Mouse (Mus musculus): ENCODE data around the gene Nt5dc3. TPM values are rescaled to one million over a fixed set of nuclear protein-coding genes. Genes with fewer than 3 reads are reported as not detected.

Nt5dc3 gene
- 0.95 and 1.2 TPM in 2 replicates for polyA plus RNA-seq (2012; ENCODE audit: insufficient read depth, low replicate concordance)

DNA sequence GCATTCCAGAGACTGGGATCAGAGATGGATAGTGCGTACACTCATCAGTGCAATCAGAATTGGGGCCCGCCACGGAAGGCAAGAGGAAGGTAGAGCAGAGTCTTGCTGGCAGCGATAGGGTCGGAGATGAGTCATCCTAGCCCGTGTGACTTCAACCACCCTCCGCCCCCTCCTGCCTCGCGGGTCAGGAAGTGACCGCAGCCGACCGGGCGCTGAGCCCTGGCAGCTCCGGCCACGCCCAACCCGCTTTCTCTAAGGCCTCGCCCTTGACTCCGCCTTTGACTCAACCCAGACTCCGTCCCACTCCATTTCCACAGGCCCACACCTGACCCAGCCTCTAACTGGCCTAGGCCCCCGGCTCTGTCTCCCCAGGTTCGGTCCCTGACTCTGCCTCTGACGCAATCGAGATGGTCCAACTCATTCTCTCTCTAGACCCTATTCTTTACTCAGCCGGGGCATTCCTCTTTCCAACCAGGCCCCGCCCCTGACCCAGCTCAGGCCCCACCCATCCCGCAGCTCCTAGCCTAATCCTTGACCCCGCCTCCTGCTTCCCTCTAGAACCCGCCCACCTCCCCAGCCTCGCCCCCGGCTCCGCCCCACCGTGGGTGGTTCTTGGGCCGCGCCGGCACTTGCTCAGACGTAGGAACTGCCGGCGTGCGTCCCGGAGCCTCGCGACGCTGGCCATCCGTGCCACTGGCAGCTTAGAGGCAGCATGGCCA, at the start of gene Nt5dc3:
Gene Nt5dc3, plus strand, starts transcription at position 608 of the 719 bp plus-strand sequence.
- TF ChIP-seq FLI1 (IDR thresholded peaks at IDR 0.05; ENCODE audit: low read length) (0 out of 2 replicates have a peak, but pooled peaks have one; percentile 39), GATA1 (IDR thresholded peaks at IDR 0.05; ENCODE audit: borderline replicate concordance, low read length) (peak; percentile 83; the same call in 2 of the 3 replicates)
- H3K27me3 ChIP-seq (replicated peaks), result no peaks in the 10 kb centered on the region
- peaks cover 52% of the 10 kb centered on the region for H3K4me1 ChIP-seq
- no peaks in the 10 kb centered on the region for H3K36me3 ChIP-seq (replicated peaks; ENCODE audit: low read length)
- H3K9me3 ChIP-seq, result no peaks in the 10 kb centered on the region
- peak within 1 kb of the TSS; percentile 98 for H3K4me3 ChIP-seq (replicated peaks)

DNA sequence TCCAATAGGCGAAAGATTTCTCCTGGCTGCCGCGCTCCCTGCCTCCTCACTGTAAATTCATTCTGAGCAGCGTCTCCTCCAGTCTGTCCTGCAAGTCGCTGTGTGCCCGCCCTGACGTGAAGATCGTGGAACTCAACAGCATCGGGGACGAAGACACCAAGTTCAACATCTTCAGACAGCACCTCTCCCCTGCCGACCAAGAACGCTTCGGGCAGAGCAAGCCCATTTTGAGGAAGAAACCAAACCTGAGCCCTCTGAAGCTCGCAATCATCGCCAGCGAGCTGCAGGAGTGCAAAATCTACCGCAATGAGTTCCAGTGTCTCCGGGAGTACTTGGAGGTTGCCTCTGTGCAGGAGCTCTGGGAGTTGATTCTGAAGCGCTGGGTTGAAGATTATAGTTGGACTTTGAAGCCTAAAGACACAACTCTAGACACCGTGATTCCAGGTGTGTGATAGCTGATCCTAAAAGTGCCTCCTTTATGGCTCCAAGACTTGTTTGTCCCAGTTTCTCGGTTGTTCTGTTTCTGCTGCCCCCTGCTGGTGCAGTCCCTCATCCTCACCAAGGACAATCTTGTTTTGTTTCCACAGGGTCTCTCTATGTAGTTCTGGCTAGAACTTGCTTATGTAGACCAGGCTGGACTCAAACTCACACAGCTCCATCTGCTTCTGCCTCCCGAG, 47.8 kb upstream of the Nt5dc3 start:
- no peaks in the 10 kb centered on the region for H3K36me3 ChIP-seq (replicated peaks; ENCODE audit: low read length)
- H3K27me3 ChIP-seq (replicated peaks), result peaks cover 11% of the 10 kb centered on the region
- peaks cover 37% of the 10 kb centered on the region for H3K4me1 ChIP-seq
- H3K9me3 ChIP-seq, result no peaks in the 10 kb centered on the region
- H3K4me3 ChIP-seq (replicated peaks), result peak overlapping the region; percentile 92
- TF ChIP-seq GATA1 (IDR thresholded peaks at IDR 0.05; ENCODE audit: borderline replicate concordance, low read length), result no peak

GRCm38 (mm10) chr10:86731500-86731863, 47.3 kb upstream of the Nt5dc3 start:
- H3K9me3 ChIP-seq, result no peaks in the 10 kb centered on the region
- H3K4me1 ChIP-seq, result peaks cover 35% of the 10 kb centered on the region
- H3K36me3 ChIP-seq (replicated peaks; ENCODE audit: low read length), result no peaks in the 10 kb centered on the region
- peak overlapping the region; percentile 92 for H3K4me3 ChIP-seq (replicated peaks)
- TF ChIP-seq FLI1 (IDR thresholded peaks at IDR 0.05; ENCODE audit: low read length), result no peak
- no peak for TF ChIP-seq GATA1 (IDR thresholded peaks at IDR 0.05; ENCODE audit: borderline replicate concordance, low read length)
- peaks cover 11% of the 10 kb centered on the region for H3K27me3 ChIP-seq (replicated peaks)

DNA sequence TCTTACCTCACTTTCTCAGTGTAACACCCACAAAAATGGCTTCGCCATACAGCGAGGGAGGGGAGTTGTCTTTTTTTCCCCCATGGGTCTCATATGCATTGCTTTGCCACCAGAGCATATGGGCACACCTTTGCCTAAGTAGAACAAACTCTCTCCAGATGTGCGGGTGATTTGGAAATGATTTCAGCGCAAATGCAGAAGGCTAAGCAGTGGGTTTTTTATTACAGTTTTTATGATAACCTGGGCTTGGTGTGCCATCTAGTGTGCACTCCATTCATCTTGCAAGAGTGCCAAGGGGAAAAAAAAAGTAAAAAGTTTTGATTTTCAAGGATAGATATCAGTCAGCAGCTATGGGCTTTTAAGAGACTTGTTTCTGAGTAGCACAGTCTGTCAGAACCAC, 43.8 kb upstream of the Nt5dc3 start:
- Histone ChIP-seq H3K36me3 (replicated peaks; ENCODE audit: low read length) (no peaks in the 10 kb centered on the region), H3K4me3 (replicated peaks) (no peak overlapping the region), H3K4me1 (peaks cover 11% of the 10 kb centered on the region), H3K27me3 (replicated peaks) (peaks cover 11% of the 10 kb centered on the region), H3K9me3 (no peaks in the 10 kb centered on the region)
- TF ChIP-seq GATA1 (IDR thresholded peaks at IDR 0.05; ENCODE audit: borderline replicate concordance, low read length) (no peak), FLI1 (IDR thresholded peaks at IDR 0.05; ENCODE audit: low read length) (no peak)

GRCm38 (mm10) chr10:86742918-86743317, 35.9 kb upstream of the Nt5dc3 start:
- TF ChIP-seq FLI1 (IDR thresholded peaks at IDR 0.05; ENCODE audit: low read length) (no peak), GATA1 (IDR thresholded peaks at IDR 0.05; ENCODE audit: borderline replicate concordance, low read length) (no peak)
- H3K4me3 ChIP-seq (replicated peaks), result peak overlapping the region; percentile 7
- peaks cover 49% of the 10 kb centered on the region for H3K4me1 ChIP-seq

GRCm38 (mm10) chr10:86744306-86744705, 34.5 kb upstream of the Nt5dc3 start:
- no peaks in the 10 kb centered on the region for H3K27me3 ChIP-seq (replicated peaks)
- no peaks in the 10 kb centered on the region for H3K36me3 ChIP-seq (replicated peaks; ENCODE audit: low read length)
- no peaks in the 10 kb centered on the region for H3K9me3 ChIP-seq
- no peak overlapping the region for H3K4me3 ChIP-seq (replicated peaks)
- TF ChIP-seq FLI1 (IDR thresholded peaks at IDR 0.05; ENCODE audit: low read length), result no peak
- no peak for TF ChIP-seq GATA1 (IDR thresholded peaks at IDR 0.05; ENCODE audit: borderline replicate concordance, low read length)
- H3K4me1 ChIP-seq, result peaks cover 54% of the 10 kb centered on the region

More at GRCm38 (mm10) chr10:86742918-86743317, 35.9 kb upstream of the Nt5dc3 start:
- Histone ChIP-seq H3K27me3 (replicated peaks) (no peaks in the 10 kb centered on the region), H3K9me3 (no peaks in the 10 kb centered on the region), H3K36me3 (replicated peaks; ENCODE audit: low read length) (no peaks in the 10 kb centered on the region)

- Histone ChIP-seq H3K27me3 (replicated peaks) (peaks cover 15% of the 10 kb centered on the region), H3K9me3 (no peaks in the 10 kb centered on the region), H3K4me3 (replicated peaks) (no peak overlapping the region), H3K4me1 (peaks cover 13% of the 10 kb centered on the region), H3K36me3 (replicated peaks; ENCODE audit: low read length) (no peaks in the 10 kb centered on the region)
- TF ChIP-seq GATA1 (IDR thresholded peaks at IDR 0.05; ENCODE audit: borderline replicate concordance, low read length) (no peak), FLI1 (IDR thresholded peaks at IDR 0.05; ENCODE audit: low read length) (no peak)
Observed at GRCm38 (mm10) chr10:86755816-86756502, 22.8 kb upstream of the Nt5dc3 start.

DNA sequence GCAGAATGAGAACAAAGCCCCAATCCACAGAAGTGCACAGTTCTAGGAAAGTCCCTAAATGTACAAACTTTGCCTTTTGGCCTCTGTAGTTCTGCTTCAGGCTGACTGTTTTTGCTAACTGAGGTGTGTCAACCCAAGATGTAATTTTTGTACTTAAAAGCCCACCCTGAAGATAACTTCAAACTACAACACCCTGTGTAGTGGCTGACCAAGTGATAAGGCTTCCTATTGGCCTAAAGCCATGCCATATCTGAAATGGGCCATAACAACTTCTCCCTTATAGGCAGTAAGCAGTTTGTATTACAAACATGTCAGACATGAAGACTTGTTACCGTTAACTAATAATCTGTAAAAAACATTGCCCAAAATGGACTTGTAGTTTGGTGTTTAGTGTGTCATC, 21.1 kb upstream of the Nt5dc3 start:
- Histone ChIP-seq H3K36me3 (replicated peaks; ENCODE audit: low read length) (no peaks in the 10 kb centered on the region), H3K4me1 (peaks cover 22% of the 10 kb centered on the region), H3K4me3 (replicated peaks) (no peak overlapping the region), H3K27me3 (replicated peaks) (peaks cover 19% of the 10 kb centered on the region), H3K9me3 (peaks cover 3% of the 10 kb centered on the region)
- TF ChIP-seq FLI1 (IDR thresholded peaks at IDR 0.05; ENCODE audit: low read length), result no peak
- no peak for TF ChIP-seq GATA1 (IDR thresholded peaks at IDR 0.05; ENCODE audit: borderline replicate concordance, low read length)

DNA sequence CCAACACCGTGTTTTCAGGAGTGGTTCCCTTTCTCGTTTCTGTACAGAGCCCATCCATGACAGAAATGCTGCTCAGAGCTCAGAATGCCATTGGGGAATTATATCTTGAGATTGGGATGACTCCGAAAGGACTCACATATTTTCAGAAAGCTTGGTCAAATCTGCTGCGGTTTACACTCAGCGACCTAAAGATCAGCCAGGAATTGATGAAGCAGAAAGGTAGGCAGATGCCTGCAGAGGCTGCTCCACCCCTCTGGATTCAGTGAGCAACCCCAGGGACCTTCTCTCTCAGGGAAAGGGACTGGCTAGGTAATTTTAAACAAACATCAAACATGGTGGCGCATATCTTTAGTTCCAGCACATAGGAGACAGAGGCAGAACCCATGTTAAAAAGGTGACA, 20.6 kb upstream of the Nt5dc3 start:
- H3K36me3 ChIP-seq (replicated peaks; ENCODE audit: low read length), result no peaks in the 10 kb centered on the region
- H3K9me3 ChIP-seq, result peaks cover 7% of the 10 kb centered on the region
- no peak overlapping the region for H3K4me3 ChIP-seq (replicated peaks)
- TF ChIP-seq GATA1 (IDR thresholded peaks at IDR 0.05; ENCODE audit: borderline replicate concordance, low read length) (no peak), FLI1 (IDR thresholded peaks at IDR 0.05; ENCODE audit: low read length) (no peak)
- peaks cover 22% of the 10 kb centered on the region for H3K4me1 ChIP-seq
- peaks cover 21% of the 10 kb centered on the region for H3K27me3 ChIP-seq (replicated peaks)
